Mouse (Mus musculus) heart, adult 9 months (tissue): ENCODE measurements around the gene Vma21-ps.
"Not testable (repeated sequence)": the region's sequence is repeated elsewhere in the genome, so short reads cannot be mapped to it uniquely, and the experiment has no call there.

ENCODE experiments used
- DNase-seq, 2 experiments: peaks; one replicate each; pipeline ENCODE4 v3.0.0; 2022; ENCODE audit warnings: low spot score in 2 of 2

The Vma21-ps gene

DNA sequence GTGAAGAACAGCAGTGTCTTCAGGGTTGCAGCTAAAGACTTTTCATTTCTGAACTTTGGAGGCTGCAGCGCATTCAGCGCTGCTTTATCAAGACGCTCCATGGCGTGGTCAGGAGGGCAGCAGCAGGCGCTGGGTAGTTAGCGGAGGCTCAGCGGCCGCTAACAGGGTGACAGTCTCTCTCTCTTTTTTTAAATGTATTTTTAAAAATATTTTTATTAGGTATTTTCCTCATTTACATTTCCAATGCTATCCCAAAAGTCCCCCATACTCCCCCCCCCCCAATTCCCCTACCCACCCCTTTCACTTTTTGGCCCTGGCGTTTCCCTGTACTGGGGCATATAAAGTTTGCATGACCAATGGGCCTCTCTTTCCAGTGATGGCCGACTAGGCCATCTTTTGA, at the start of gene Vma21-ps:
Gene Vma21-ps, minus strand, starts transcription at position 101 of the 400 bp plus-strand sequence.
- not testable (repeated sequence) for DNase-seq

DNA sequence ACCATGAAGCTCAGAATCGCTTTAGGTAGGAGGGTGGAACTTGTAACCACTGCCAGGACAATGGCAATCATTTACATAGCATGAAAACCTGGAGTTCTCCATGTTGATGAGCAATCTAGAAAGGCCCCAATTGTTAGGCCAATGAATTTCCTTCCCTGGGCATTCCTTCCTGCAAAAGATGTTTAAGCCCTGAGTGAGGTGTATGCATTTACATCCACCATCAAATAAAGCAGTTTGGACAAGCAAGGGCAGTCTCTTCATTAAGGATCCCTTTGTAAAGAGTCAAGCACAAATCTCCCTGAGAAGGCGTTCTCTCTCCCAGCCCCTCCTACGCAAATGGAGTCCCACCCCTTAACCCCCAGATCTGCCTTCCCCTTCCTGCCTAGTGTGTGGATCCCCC, 46.0 kb upstream of the Vma21-ps start:
- DNase-seq: no peak

DNA sequence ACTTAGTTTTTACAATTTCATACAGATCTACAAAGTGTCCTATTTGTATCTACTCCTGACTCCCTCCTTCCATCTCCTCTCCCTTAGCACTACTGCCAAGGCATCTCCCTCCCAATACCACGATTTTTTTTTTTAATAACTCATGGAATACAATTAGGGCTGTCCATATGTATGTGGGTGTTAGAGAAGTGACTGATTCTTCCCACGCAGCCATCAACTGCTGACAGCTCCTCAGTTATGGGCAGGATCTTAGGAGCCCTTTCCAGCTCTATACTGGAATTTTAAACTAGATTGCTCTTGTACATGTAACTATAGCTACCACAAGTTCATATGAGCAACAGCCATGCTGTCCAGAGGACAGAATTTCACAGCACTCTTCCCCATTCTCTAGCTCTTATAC, 33.6 kb upstream of the Vma21-ps start:
- no peak for DNase-seq

DNA sequence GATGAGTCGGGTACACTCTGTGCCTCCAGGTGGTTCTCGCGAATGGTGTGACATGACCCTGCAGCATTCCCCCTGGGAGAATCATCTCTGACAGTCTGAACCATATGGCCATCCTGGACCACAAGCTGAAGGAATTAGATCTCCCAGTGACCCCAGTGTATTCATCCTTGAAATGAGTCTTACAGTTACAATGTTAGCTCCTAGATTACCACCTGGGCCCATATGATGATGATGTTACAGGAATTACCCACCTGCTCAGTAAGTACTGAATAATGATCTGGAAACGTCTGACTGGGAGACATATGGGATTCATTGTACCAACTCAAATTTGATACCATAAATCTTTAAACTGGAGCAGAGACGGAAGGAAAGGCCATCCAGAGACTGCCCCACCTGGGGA, 29.4 kb upstream of the Vma21-ps start:
- no peak for DNase-seq

DNA sequence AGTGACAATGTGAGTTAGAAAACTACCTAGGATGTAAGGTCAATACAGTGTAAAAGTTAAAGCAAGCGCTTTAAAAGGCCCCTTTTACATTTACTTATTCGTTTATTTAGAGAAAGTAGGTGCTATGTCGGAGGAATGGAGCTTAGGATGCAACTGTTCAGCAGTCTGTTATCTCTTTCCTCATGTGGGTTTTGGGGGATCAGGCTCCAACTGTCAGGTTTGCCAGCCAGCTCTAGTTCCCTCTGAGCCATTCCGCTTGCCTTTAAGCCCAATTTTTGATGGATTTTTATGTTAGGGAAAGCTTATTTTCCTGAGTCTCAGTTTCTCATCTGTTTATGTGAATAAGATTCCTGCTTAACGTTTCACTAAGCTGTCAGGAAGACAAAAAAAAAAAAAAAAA, 22.3 kb upstream of the Vma21-ps start:
- DNase-seq: no peak

DNA sequence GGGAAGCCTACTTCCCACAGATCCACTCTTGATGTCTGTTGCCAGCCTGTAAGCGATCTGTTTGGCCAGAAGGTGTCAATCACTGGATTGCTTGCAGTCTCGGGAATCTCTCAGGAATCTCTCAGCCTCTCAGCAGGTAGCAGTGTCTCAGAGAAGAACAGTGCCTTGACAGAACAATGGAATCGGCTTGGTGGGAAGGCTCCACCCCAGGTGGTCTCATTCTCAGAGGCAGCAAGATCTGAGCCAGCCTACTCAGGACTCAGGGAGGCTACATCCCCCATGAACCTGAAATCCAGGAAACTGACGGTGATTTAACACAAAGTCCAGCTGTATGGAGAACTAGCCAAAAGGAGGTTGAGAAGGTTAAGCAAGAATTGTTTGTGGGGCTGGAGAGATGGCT, 20.5 kb upstream of the Vma21-ps start:
- DNase-seq: no peak

DNA sequence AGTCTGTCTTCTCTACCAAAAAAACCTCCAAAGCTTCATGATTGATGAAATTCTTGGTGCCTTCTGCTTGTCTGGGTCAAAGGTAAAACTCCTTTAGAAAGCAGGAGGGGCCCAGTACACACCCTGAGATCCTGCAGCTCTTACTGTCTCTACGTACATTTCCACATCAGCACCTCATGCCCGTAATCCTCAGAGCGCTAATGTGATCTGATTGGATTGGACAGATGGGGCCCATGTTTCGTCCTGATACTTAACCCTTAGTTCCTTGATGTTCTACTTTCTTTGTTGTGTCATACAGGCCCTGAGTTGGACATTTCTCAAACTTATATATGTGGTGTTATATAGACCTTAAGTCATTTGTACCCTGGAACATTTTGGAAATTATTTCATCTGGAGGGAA, 9.6 kb downstream of the Vma21-ps start:
- no peak for DNase-seq

DNA sequence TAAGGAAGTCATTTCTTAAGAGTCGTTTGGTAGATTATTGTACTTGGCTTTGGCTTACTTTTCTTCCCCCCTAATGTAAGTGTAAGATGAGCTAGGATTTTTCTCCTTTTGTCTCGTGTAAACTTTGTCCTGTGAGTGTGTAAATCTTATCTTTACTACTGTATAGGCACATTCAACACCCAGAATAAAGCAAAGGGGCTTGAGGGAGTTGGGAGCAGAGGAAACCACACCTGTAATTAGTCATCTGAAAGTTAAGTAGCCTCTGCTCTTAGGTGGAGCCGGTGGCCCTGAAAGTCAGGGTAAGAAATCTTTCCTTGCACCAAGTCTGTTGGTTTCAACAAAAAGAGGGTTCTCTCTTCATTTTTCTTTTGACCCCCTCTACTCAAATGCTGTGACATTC, 23.6 kb downstream of the Vma21-ps start:
- no peak for DNase-seq

DNA sequence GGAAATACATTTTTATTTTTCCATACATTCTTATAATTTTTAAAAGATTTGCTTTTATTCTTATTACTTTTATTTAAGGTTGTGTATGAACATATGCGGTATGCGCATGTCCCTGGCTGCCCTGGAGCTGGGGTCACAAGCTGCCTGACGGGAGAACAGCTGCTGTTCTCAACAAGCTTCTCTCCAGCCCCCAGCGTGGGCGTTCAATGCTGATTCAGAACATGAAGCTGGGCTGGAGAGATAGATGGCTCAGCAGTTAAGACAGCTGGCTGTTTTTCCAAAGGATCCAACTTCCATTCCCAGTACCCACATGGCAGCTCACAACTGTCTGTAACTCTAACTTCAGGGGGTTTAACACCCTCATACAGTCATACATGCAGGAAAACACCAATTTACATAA, 35.7 kb downstream of the Vma21-ps start:
- no peak for DNase-seq

DNA sequence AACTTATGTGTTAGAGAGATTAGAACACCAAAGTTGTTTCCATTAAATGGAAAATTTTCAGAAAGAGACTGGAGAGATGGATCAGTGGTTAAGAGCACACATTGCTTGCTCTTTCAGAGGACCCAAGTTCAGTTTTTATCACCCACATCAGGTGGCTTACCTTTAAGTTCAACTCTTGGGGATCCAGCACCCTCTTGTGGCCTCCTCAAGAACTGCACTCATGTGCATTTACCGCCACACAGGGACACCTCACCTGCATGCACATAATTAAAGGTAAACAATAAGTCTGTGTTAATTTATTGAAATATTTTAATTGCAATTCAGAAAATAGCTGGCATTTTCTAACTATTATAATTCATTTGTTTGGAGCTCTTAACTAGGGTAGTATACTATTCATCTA, 37.3 kb downstream of the Vma21-ps start:
- DNase-seq: no peak
